Mouse (Mus musculus): Measurements from ENCODE around the gene Cdrt4.

Cdrt4 gene

DNA sequence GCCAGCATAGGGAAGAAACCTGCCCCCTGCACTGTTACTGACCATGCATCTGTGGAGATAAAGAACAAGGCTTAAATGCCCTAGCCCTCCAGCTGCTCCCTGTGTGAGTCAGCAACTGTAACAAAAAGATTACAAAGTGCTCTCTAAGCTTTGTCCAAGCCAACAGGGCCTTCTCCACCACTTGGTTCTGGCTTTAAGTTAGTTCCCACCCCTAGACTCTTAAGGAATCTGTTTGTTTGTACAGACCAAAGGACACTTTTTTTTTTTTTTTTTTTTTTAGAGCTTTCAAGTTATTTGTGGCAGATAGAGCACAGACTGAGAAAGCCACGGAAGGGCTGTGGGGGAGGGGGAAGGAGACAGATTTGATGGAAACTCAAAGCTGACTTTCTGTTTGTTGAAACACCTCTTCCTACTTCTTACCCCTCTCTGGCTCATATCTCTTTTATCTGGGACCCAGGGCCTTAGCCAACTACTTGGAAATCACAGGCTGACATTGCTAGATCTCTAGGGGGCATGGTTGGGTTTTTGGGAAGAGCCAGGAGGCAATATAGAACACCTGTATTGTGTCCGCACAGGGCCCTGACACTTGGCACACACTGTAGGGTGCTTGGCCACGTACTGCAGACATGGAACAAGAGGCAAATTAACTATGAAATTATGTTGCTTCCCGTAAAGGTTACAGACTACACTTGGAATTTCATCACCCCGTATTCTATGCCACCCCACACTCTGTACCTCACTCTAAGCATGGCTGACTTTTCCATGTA, 44.9 kb downstream of the Cdrt4 start:
- DNase-seq (ENCODE audit: extremely low read depth, low read depth) = no peak

DNA sequence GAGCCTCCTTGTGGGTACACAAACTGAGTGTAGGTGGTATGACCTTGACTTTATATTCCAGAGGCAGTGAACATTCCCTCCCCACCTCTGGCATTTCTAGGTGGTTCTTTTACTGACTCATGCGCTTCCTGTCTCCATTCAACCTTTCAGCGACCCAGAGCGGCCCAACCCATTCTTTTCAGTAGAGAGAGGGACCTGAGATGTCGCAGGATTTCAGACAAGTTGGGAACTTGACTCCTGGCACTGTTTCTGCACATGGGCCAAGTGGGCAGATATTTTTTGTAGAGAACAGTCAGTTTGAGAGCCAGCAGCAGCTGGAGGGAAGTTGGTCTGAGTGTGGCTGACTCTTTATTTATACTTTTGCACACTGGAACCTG, 45.5 kb downstream of the Cdrt4 start:
- DNase-seq (ENCODE audit: extremely low read depth, low read depth) = no peak

DNA sequence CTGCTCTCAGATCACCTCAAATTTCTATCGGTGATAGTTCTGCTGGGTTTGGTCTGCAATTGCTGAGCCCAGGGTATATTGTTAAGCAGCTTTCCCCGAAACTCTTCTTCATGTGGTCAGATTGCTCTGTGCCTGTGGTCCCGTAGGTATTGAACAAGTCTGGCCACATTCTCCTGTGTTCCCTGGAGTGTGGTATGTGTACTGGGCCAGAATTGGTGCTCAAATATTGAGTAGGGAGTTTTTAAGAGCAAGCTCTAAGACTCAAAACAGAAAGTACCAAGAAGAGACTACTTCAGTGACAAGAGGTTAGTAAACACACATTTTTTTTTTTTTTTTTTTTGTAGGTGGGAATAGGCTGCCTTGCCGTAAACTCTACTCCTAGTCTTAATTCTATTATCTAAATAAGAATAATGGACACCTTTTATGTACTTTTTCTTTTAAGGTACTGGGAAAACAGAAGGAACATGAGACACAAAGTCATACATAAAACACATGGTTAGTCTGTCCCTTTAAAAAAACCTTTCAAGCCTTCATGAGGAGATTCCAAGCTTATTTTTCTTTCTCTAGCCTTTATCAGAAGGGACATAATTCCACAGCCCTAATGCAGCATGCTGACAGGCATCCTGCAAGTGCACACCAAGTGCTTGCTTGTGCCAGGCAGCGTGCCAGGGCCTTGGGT, 46.2 kb downstream of the Cdrt4 start:
- DNase-seq (ENCODE audit: extremely low read depth, low read depth) = no peak

DNA sequence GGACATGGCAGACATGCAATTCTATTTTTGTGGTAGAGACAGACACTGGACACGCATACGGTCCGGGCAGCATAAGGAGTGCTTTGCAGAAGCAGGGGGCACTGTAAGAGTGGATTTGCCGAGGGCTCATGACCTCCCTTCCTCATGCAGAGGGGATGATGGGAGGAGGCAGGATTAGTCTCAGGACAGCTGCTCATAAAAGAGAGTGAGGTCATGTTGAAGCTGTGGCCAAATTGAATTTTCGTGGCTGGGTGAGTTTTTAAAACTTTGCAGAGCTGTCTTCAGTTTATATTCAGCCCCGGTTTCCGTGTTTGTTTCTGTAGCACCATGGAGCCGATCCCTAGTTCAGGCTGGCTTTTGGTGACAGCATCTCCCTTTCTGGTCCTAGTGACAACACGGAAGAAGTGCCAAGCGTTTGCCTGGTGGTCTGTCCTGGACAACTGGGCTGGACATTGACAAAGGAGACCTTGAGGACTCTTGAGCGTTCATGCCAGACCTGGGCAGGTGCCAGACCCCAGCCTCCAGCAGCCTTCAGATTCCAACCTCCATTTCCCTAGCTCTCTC, 46.8 kb downstream of the Cdrt4 start:
- DNase-seq (ENCODE audit: extremely low read depth, low read depth) = no peak

DNA sequence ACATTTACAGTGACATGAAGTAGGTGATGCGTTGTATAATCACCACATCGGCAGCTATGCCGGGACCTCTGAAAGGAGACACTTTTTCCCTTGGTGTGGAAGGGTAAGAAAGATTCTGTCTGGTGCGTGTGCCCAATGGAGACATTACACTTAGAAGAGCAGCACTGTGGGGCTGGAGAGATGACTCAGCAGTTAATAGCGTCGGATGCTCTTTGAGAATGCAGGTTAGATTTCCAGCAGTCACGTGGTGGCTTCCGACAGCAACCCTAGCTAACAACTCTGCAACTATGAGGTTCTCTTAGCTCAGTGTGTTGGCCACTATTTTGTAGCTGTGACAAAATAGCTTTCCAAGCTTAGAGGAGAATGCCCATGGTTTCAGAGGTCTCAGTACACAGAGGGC, 49.1 kb downstream of the Cdrt4 start:
- DNase-seq (ENCODE audit: extremely low read depth, low read depth) = no peak

DNA sequence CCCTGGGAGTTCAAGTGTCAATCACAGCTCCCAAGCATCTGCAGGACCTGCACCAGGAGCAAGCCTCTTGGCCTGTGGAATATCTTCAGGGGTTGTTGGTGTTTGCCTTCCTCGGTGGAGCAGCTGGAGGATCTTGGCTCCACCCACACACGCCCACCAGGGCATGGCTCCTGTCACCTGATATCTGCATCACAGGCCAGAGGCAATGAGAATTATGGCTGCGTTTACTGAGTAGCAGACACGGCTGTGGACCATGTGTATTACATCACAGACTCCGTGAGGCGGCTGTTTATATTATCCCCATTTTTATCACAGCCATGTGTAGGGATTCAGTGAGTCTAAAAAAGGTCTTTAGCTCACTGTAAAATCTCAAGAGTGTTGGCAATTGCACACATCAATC, 53.6 kb downstream of the Cdrt4 start:
- no peak for DNase-seq (ENCODE audit: extremely low read depth, low read depth)

DNA sequence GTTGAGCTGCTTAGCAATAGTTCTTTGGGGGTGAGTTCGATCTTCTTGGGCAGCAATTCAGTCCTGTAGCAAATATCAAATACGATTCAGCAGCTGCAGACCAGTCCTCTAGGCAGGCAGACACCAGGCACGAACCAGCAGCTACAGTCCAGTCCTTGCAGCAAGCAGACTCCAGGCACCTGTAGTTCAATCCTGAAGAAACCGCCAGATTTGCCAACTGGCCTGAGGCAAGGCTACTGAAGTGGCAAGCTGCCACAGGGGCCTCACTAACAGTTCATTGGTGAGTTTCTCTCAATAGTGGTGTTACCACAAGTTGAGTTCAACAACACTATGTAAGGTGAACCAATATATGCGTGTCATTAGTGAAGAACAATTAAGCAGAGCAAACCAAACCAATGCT, 56.4 kb downstream of the Cdrt4 start:
- DNase-seq (ENCODE audit: extremely low read depth, low read depth) = no peak

DNA sequence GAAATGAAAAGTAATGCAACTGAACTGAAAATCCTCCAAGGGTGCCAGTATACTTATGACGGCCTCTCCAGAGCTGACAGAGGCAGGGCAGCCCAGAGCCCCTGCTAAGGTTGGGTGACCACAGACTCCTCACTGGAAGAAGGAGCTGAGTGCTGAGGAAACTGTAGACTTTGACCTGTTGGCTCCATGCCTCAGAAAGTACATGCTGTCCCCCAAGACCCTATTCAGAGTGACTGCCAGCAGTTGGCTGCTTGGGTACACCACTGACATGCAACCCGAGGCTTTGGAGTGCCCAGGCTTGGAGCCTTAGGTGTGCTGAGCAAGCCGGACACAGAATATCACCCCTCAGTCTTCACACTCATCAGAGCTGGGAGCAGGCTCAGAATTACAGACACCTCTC, 57.0 kb downstream of the Cdrt4 start:
- DNase-seq (ENCODE audit: extremely low read depth, low read depth) = no peak

DNA sequence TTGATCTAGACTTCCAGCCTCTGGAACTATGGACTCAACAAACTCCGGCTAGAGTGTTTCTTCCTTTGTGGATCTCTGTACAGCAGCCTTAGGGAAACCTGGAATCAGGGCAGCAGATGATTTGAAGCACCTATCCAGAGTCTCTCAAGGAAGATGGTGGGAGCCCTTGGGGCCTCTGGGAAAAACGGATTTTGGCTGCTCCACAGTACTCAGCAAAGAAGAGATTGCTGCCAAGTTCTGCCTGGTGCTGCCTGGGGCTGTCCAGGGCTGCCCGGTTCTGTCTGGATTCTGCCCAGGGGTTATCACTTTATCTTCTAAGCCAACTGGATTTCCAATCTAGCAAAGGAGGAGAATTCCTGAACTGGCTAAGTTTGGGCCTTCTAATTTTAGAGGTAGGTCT, 58.8 kb downstream of the Cdrt4 start:
- DNase-seq (ENCODE audit: extremely low read depth, low read depth) = no peak

DNA sequence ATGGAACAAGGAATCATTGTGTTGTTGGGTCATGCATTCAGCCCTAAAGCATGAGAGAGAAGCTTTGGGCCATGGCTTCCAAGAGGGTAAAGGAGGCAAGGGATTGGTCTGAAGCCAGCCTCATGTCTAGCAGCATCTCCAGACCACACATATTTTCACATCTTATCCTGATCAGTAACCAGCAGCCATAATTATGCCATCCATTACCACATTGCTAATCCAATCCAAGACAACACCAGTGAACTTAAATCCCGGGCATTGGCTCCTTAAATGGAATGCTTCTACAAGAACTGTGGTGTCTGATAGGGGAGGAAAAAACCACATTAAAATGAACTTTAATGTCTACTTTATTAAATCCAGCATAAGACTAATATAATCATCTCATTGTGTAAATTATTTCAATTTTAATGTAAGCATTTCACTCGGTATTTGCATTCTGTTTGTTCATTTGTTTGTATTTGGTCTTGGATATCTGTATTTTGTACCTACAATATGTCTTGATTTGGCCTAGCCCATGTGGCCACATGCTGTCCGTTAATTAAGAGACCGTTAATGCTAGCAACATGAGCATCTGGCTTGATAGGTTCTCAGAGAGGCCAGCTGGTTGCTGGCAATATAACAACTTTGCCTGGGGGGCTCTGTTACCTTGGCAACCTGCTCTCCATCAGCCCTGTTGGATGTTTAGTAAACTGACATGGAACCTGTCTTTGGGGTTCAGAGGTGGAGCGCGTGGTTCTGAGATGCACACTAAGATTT, 66.5 kb downstream of the Cdrt4 start:
- no peak for DNase-seq (ENCODE audit: extremely low read depth, low read depth)

DNA sequence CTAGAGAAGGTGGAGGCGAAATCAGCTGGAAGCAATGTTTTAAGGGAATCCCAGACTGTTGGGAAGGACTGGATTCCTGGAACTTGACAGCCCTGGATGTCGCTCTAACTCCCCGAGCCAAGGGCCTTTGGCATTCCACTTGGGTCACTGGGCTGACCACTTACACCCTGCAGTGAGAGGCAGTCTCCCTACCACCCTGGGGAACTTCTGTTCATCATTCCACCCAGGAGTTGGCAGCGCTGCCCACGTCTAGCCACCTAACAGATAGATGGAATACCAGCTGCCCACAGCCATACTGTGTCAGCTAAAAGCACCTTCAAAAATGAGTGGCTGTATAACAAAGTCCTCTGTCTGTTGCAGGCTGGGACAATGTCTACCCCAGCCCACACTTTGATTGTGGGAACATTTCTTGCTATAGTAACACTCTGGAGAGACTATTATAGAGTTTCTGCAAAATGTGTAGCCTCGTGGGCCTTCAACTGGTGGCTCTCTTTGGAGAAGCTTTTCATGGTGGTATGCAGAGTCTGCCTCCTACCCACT, 67.2 kb downstream of the Cdrt4 start:
- DNase-seq (ENCODE audit: extremely low read depth, low read depth) = no peak

DNA sequence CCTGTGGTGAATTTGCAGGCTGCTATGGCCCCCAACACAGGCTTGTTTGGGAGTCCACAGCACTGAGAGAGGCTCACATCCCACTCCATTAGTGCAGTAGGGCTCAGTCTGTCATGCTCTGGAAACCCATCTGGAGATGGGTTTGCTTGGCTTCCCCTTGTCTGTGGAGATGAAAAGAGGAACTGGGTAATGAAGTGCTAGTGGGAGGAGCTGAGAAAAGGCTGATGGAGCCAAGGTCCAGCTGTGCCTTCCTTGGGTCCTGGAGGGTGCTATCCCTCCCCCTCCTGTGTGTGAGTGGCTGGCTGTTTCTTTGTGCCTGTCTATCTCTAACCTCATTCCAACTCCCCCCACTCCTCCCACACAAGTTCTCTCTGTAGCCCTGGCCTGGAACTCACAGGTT, 69.6 kb downstream of the Cdrt4 start:
- no peak for DNase-seq (ENCODE audit: extremely low read depth, low read depth)

DNA sequence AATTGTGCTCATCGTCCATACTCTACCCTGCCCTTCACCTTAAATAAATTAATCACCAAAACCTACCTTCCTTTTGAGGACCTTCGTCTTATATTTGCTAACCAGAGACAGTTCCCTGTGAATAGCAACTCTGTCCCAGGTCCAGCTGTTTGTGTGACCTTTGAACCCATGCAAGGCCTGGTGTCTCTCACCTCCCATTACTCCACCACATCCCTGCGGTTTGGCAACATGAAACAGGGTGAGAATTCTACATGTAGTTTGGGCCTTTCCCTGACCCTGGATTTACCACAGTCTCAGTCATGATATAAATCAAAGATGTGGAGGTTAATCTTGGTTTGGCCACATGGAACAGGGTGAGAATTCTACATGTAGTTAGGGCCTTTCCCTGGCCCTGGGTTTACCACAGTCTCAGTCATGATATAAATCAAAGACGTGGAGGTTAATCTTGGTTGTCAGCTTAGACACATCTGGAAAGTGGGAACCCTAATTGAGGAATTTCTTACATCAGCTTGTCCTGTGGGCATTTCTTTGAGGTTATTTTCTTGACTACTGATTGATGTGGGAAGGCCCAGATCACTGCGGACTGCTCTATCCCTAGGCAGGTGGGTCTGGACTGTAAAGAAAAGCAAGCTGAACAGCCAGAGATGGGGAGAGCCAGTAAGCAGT, 70.3 kb downstream of the Cdrt4 start:
- no peak for DNase-seq (ENCODE audit: extremely low read depth, low read depth)

DNA sequence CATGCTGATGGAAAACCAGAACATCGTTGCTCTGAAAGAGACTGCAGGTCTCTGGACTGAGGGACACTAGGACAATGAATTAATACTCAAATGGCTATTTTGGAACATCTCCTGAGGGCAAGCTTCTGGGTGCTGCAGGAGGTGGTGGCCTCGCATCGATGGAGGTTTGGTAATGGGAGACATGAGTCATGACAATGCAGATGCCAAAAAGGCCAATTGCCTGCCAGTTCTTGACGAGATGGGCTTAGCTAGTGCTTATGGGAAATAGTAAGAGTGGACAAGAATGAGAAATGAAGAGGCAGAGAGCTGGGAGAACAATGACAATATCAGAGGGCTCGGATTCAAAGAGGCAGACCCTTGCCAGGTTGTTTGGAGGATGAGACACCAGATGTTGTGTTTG, 72.5 kb downstream of the Cdrt4 start:
- DNase-seq (ENCODE audit: extremely low read depth, low read depth) = no peak

DNA sequence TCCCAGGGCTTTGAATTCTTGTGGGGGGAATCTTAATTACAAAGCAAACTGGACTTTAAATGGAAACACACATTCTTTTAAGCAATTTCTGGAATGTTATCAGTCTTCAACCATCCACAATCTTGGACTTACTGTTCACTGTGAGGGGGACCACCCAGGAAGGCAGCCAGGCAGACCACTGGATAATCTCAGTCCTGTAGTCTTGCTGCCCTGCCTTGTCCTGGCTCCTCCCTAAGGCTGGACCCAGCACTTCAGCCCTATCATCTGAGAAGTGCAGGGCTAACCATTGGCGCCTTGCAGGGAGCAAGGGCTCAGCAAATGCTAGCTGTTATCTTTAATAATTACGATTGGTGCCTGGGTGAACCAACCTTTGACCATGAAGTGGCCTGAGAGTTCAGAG, 73.1 kb downstream of the Cdrt4 start:
- DNase-seq (ENCODE audit: extremely low read depth, low read depth) = no peak

DNA sequence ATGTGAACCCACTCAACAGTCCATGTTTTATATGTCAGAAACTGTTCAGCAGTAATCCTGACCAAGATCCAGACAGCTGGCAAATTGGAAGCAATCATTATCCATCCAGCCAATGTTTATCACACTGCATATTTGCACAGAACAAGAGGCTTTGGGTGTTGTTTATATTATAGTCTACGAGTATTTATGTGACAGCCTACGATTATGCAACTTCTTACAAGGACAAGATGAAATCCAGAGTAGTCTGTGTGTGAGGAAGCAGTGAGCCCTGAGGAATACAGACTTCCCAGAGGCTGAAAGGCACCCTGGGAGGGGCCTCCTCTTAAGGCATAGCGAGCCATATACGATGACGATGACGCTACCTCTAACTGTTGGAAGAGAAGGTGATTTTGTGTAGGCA, 74.5 kb downstream of the Cdrt4 start:
- DNase-seq (ENCODE audit: extremely low read depth, low read depth) = no peak

DNA sequence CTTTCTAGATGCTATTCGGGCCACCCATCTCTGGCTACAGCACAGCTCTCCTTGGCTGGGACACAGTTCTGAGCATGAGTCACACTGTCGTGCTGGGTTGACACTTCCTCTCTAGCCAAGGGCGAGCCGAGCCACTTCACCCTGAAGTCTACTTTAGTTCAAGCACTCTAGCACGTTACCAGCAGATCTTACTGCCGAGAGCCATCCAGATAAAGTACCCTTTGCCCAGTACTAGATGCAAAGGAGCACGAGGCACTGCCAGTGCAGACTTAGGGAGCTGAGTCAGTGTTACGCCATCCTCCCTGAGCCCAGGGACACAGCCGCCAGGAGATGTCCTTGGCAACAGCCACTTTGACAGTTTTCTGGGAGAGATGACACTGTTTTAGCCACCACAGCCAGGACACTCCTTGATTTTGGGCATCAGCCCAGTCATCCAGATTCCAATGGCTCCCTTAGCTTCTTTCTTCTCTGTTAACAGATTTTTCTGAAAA, 75.7 kb downstream of the Cdrt4 start:
- no peak for DNase-seq (ENCODE audit: extremely low read depth, low read depth)

DNA sequence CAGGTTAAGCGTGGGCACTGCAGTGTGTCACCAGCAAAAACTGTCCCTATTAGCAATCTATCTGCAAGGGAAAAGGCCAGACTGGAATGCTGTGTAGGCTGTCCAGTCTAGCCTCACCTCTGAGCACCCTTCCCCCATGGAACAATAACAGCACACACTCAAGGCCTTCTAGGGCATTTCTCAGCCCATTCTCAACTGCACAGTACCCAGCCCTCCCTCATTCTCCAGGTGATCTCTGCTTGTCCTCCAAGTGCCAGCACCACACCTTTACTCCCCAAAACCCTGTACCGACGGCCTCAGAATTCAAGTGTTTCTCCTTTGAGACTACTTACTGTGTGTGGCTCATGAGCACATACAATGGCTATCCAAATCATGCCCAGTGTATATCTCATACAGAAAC, 77.1 kb downstream of the Cdrt4 start:
- DNase-seq (ENCODE audit: extremely low read depth, low read depth) = no peak

DNA sequence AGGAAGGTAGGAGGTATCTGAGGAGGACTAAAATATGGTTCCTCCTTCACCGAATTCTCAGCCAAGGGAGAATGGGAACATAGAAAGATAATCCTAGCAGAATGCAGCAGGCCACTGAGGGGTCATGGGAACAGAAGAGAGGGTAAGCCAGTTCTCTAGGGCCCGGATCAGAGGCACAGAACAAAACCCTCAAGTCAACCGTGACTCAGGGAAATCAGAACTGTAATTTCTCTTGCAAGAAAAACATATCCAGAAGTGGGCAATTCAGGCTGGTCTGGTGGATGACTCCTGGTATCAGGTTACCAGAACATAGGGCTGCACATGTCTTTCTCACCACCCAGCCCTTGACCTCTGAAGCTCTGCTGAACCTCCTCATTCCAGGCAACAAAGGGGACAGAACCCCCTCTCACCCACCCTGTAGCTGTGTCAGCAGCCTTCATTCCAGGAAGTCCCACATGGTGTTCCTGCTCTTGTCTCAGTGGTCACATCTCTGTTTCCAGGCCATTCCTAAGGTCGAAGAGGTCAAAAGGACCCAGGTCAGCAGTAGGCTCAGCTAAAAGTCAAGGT, 78.2 kb downstream of the Cdrt4 start:
- DNase-seq (ENCODE audit: extremely low read depth, low read depth) = no peak

DNA sequence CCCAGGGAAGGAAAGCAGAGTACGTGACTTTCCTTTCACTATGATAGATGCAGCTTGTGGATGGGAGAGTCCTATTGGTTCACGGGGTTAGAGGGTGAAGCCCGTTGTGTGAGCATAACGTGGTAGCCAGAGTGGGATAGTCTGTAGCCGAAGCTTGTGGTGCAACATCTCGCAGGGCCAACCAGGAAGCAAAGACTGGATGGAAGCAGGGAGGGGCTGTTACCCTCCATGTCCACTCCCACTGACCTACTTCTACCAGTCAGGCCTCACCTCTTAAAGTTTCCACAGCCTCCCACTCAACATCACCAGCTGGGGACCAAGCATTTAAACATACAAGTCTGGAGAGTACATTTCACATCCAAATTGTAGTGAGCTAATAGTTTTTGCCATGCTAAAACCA, 78.7 kb downstream of the Cdrt4 start:
- DNase-seq (ENCODE audit: extremely low read depth, low read depth) = no peak

Data from MEL-GATA-1-ER (cell line).